Mouse (Mus musculus): ENCODE data around the gene Fbxl18. TPM values are rescaled to one million over a fixed set of nuclear protein-coding genes. Genes with fewer than 3 reads are reported as not detected.
"Not testable (repeated sequence)": the region's sequence is repeated elsewhere in the genome, so short reads cannot be mapped to it uniquely, and the experiment has no call there.

The Fbxl18 gene
- total and polyA plus RNA-seq, 3 experiments, result 4.0 to 7.6 (median 4.5) TPM

- H3K4me3 ChIP-seq, result no peak overlapping the region
- no peak overlapping the region for H3K27ac ChIP-seq
- TF ChIP-seq POLR2A (IDR thresholded peaks at IDR 0.05; ENCODE audit: insufficient read depth, low read depth, low read length), result no peak
- TF ChIP-seq EP300 (IDR thresholded peaks at IDR 0.05; ENCODE audit: insufficient read depth, low read depth, low read length), result no peak
- TF ChIP-seq CTCF (IDR thresholded peaks at IDR 0.05), result peak; percentile 56
- no peaks in the 10 kb centered on the region for H3K36me3 ChIP-seq (ENCODE audit: control insufficient read depth, insufficient read depth, low read length)
- no peak for DNase-seq
- peaks cover 6% of the 10 kb centered on the region for H3K4me1 ChIP-seq (ENCODE audit: control insufficient read depth, insufficient read depth, low read length)
- no peaks in the 10 kb centered on the region for H3K79me2 ChIP-seq (replicated peaks; ENCODE audit: control insufficient read depth, insufficient read depth, low read length)
- H3K27me3 ChIP-seq (ENCODE audit: control insufficient read depth, insufficient read depth, low read length), result no peaks in the 10 kb centered on the region
- no peak overlapping the region for H3K9ac ChIP-seq (ENCODE audit: low read depth, low read length)
- WGBS, result 56% methylated on average over 8 of the region's 8 CpGs
- intact Hi-C loops (cut with DNase I), result no loop called here
Observed at GRCm38 (mm10) chr5:142844467-142844866, 50.8 kb downstream of the Fbxl18 start.

GRCm38 (mm10) chr5:142842137-142842642, 53.0 kb downstream of the Fbxl18 start:
- intact Hi-C loops (cut with DNase I), result loop anchor here (1.0 kb wide), 2 partner anchors 74 to 119 kb away; no protein-coding TSS in a partner anchor

GRCm38 (mm10) chr5:142841372-142842136, 53.7 kb downstream of the Fbxl18 start:
- Histone ChIP-seq H3K27me3 (ENCODE audit: control insufficient read depth, insufficient read depth, low read length) (no peaks in the 10 kb centered on the region), H3K9ac (ENCODE audit: low read depth, low read length) (no peak overlapping the region), H3K27ac (peak overlapping the region; percentile 10; the same call in 1 of the 2 replicates), H3K79me2 (replicated peaks; ENCODE audit: control insufficient read depth, insufficient read depth, low read length) (no peaks in the 10 kb centered on the region), H3K4me3 (no peak overlapping the region), H3K36me3 (ENCODE audit: control insufficient read depth, insufficient read depth, low read length) (no peaks in the 10 kb centered on the region), H3K4me1 (ENCODE audit: control insufficient read depth, insufficient read depth, low read length) (peaks cover 6% of the 10 kb centered on the region)
- 48% methylated on average over 8 of the region's 8 CpGs for WGBS
- intact Hi-C loops (cut with DNase I), result loop anchor here (1.0 to 2.0 kb wide), 3 partner anchors 17 to 118 kb away; no protein-coding TSS in a partner anchor
- peak; percentile 26 to 38 for DNase-seq
- peak; percentile 61; the same call in 1 of the 2 replicates for TF ChIP-seq EP300 (IDR thresholded peaks at IDR 0.05; ENCODE audit: insufficient read depth, low read depth, low read length)
- no peak for TF ChIP-seq POLR2A (IDR thresholded peaks at IDR 0.05; ENCODE audit: insufficient read depth, low read depth, low read length)
- no peak for TF ChIP-seq CTCF (IDR thresholded peaks at IDR 0.05)

More at GRCm38 (mm10) chr5:142842137-142842642, 53.0 kb downstream of the Fbxl18 start:
- H3K36me3 ChIP-seq (ENCODE audit: control insufficient read depth, insufficient read depth, low read length), result no peaks in the 10 kb centered on the region
- peak; percentile 31 to 67 for DNase-seq
- TF ChIP-seq EP300 (IDR thresholded peaks at IDR 0.05; ENCODE audit: insufficient read depth, low read depth, low read length), result no peak
- no peak for TF ChIP-seq POLR2A (IDR thresholded peaks at IDR 0.05; ENCODE audit: insufficient read depth, low read depth, low read length)
- peak; percentile 81 for TF ChIP-seq CTCF (IDR thresholded peaks at IDR 0.05)
- no peaks in the 10 kb centered on the region for H3K27me3 ChIP-seq (ENCODE audit: control insufficient read depth, insufficient read depth, low read length)
- WGBS, result 37% methylated on average over 7 of the region's 7 CpGs
- no peaks in the 10 kb centered on the region for H3K79me2 ChIP-seq (replicated peaks; ENCODE audit: control insufficient read depth, insufficient read depth, low read length)
- H3K4me1 ChIP-seq (ENCODE audit: control insufficient read depth, insufficient read depth, low read length), result peaks cover 6% of the 10 kb centered on the region
- H3K27ac ChIP-seq, result no peak overlapping the region
- no peak overlapping the region for H3K9ac ChIP-seq (ENCODE audit: low read depth, low read length)
- no peak overlapping the region for H3K4me3 ChIP-seq

GRCm38 (mm10) chr5:142837427-142837826, 57.8 kb downstream of the Fbxl18 start:
- H3K36me3 ChIP-seq (ENCODE audit: control insufficient read depth, insufficient read depth, low read length); DNase-seq; H3K9ac ChIP-seq (ENCODE audit: low read depth, low read length); intact Hi-C loops (cut with DNase I); H3K79me2 ChIP-seq (replicated peaks; ENCODE audit: control insufficient read depth, insufficient read depth, low read length); H3K27me3 ChIP-seq (ENCODE audit: control insufficient read depth, insufficient read depth, low read length); H3K4me1 ChIP-seq (ENCODE audit: control insufficient read depth, insufficient read depth, low read length); H3K4me3 ChIP-seq; H3K27ac ChIP-seq: not testable (repeated sequence)
- 93% methylated on average over 2 of the region's 2 CpGs for WGBS

- Histone ChIP-seq H3K27me3 (ENCODE audit: control insufficient read depth, insufficient read depth, low read length) (no peaks in the 10 kb centered on the region), H3K9ac (ENCODE audit: low read depth, low read length) (no peak overlapping the region), H3K4me1 (ENCODE audit: control insufficient read depth, insufficient read depth, low read length) (peaks cover 6% of the 10 kb centered on the region), H3K36me3 (ENCODE audit: control insufficient read depth, insufficient read depth, low read length) (no peaks in the 10 kb centered on the region), H3K79me2 (replicated peaks; ENCODE audit: control insufficient read depth, insufficient read depth, low read length) (no peaks in the 10 kb centered on the region), H3K27ac (no peak overlapping the region), H3K4me3 (no peak overlapping the region)
- TF ChIP-seq CTCF (IDR thresholded peaks at IDR 0.05) (no peak), POLR2A (IDR thresholded peaks at IDR 0.05; ENCODE audit: insufficient read depth, low read depth, low read length) (no peak), EP300 (IDR thresholded peaks at IDR 0.05; ENCODE audit: insufficient read depth, low read depth, low read length) (no peak)
- 85% methylated on average over 6 of the region's 6 CpGs for WGBS
- DNase-seq, result no peak
- intact Hi-C loops (cut with DNase I), result no loop called here
Observed at GRCm38 (mm10) chr5:142836891-142837290, 58.3 kb downstream of the Fbxl18 start.
